Mouse (Mus musculus): Measurements from ENCODE around the gene Muc20. TPM values are rescaled to one million over a fixed set of nuclear protein-coding genes. Genes with fewer than 3 reads are reported as not detected.

Gene Muc20
- polyA plus RNA-seq, 1 experiment, result not detected

GRCm38 (mm10) chr16:32764550-32764949 is 32.7 kb downstream of the Muc20 start:
- WGBS, result 88% methylated on average over 2 of the region's 2 CpGs
- Histone ChIP-seq H3K4me1 (ENCODE audit: control insufficient read depth, insufficient read depth, low read length) (no peaks in the 10 kb centered on the region), H3K4me3 (replicated peaks; ENCODE audit: insufficient read depth, low read depth, low read length) (no peak overlapping the region), H3K27ac (ENCODE audit: insufficient read depth, low read length) (no peak overlapping the region), H3K27me3 (ENCODE audit: control insufficient read depth, insufficient read depth, low read length) (no peaks in the 10 kb centered on the region)
- no peak for TF ChIP-seq POLR2A (IDR thresholded peaks at IDR 0.05; ENCODE audit: borderline replicate concordance, insufficient read depth, low read length)
- no peak for TF ChIP-seq CTCF (IDR thresholded peaks at IDR 0.05; ENCODE audit: borderline replicate concordance, insufficient read depth, low read depth, low read length)
- no peak for DNase-seq

GRCm38 (mm10) chr16:32750242-32751127 is 46.8 kb downstream of the Muc20 start:
- H3K4me3 ChIP-seq (replicated peaks; ENCODE audit: insufficient read depth, low read depth, low read length), result no peak overlapping the region
- H3K27me3 ChIP-seq (ENCODE audit: control insufficient read depth, insufficient read depth, low read length), result no peaks in the 10 kb centered on the region
- 86% methylated on average over 5 of the region's 5 CpGs for WGBS
- no peaks in the 10 kb centered on the region for H3K4me1 ChIP-seq (ENCODE audit: control insufficient read depth, insufficient read depth, low read length)
- TF ChIP-seq CTCF (IDR thresholded peaks at IDR 0.05; ENCODE audit: borderline replicate concordance, insufficient read depth, low read depth, low read length), result no peak
- no peak for TF ChIP-seq POLR2A (IDR thresholded peaks at IDR 0.05; ENCODE audit: borderline replicate concordance, insufficient read depth, low read length)
- no peak overlapping the region for H3K27ac ChIP-seq (ENCODE audit: insufficient read depth, low read length)
- DNase-seq, result no peak

GRCm38 (mm10) chr16:32745852-32746251 is 51.4 kb downstream of the Muc20 start:
- no peaks in the 10 kb centered on the region for H3K4me1 ChIP-seq (ENCODE audit: control insufficient read depth, insufficient read depth, low read length)
- H3K4me3 ChIP-seq (replicated peaks; ENCODE audit: insufficient read depth, low read depth, low read length), result no peak overlapping the region
- WGBS, result 80% methylated on average over 6 of the region's 6 CpGs
- no peak overlapping the region for H3K27ac ChIP-seq (ENCODE audit: insufficient read depth, low read length)
- no peaks in the 10 kb centered on the region for H3K27me3 ChIP-seq (ENCODE audit: control insufficient read depth, insufficient read depth, low read length)
- no peak for DNase-seq
- TF ChIP-seq CTCF (IDR thresholded peaks at IDR 0.05; ENCODE audit: borderline replicate concordance, insufficient read depth, low read depth, low read length) (no peak), POLR2A (IDR thresholded peaks at IDR 0.05; ENCODE audit: borderline replicate concordance, insufficient read depth, low read length) (no peak)

GRCm38 (mm10) chr16:32742712-32743111 is 54.5 kb downstream of the Muc20 start:
- no peak for DNase-seq
- TF ChIP-seq POLR2A (IDR thresholded peaks at IDR 0.05; ENCODE audit: borderline replicate concordance, insufficient read depth, low read length), result no peak
- no peak for TF ChIP-seq CTCF (IDR thresholded peaks at IDR 0.05; ENCODE audit: borderline replicate concordance, insufficient read depth, low read depth, low read length)
- WGBS, result 87% methylated on average over 2 of the region's 2 CpGs
- Histone ChIP-seq H3K4me3 (replicated peaks; ENCODE audit: insufficient read depth, low read depth, low read length) (no peak overlapping the region), H3K27ac (ENCODE audit: insufficient read depth, low read length) (no peak overlapping the region), H3K4me1 (ENCODE audit: control insufficient read depth, insufficient read depth, low read length) (no peaks in the 10 kb centered on the region), H3K27me3 (ENCODE audit: control insufficient read depth, insufficient read depth, low read length) (no peaks in the 10 kb centered on the region)

GRCm38 (mm10) chr16:32741366-32741765 is 55.9 kb downstream of the Muc20 start:
- DNase-seq, result no peak
- Histone ChIP-seq H3K27me3 (ENCODE audit: control insufficient read depth, insufficient read depth, low read length) (no peaks in the 10 kb centered on the region), H3K27ac (ENCODE audit: insufficient read depth, low read length) (no peak overlapping the region), H3K4me3 (replicated peaks; ENCODE audit: insufficient read depth, low read depth, low read length) (no peak overlapping the region), H3K4me1 (ENCODE audit: control insufficient read depth, insufficient read depth, low read length) (no peaks in the 10 kb centered on the region)
- 78% methylated on average over 9 of the region's 9 CpGs for WGBS
- TF ChIP-seq CTCF (IDR thresholded peaks at IDR 0.05; ENCODE audit: borderline replicate concordance, insufficient read depth, low read depth, low read length), result no peak
- TF ChIP-seq POLR2A (IDR thresholded peaks at IDR 0.05; ENCODE audit: borderline replicate concordance, insufficient read depth, low read length), result no peak

GRCm38 (mm10) chr16:32740003-32740663 is 57.1 kb downstream of the Muc20 start:
- H3K27me3 ChIP-seq (ENCODE audit: control insufficient read depth, insufficient read depth, low read length), result no peaks in the 10 kb centered on the region
- DNase-seq, result no peak
- 71% methylated on average over 8 of the region's 8 CpGs for WGBS

GRCm38 (mm10) chr16:32736022-32736421 is 61.2 kb downstream of the Muc20 start:
- no peak for DNase-seq
- TF ChIP-seq POLR2A (IDR thresholded peaks at IDR 0.05; ENCODE audit: borderline replicate concordance, insufficient read depth, low read length) (no peak), CTCF (IDR thresholded peaks at IDR 0.05; ENCODE audit: borderline replicate concordance, insufficient read depth, low read depth, low read length) (no peak)
- 59% methylated on average over 3 of the region's 3 CpGs for WGBS
- H3K27ac ChIP-seq (ENCODE audit: insufficient read depth, low read length), result no peak overlapping the region
- no peak overlapping the region for H3K4me3 ChIP-seq (replicated peaks; ENCODE audit: insufficient read depth, low read depth, low read length)
- H3K27me3 ChIP-seq (ENCODE audit: control insufficient read depth, insufficient read depth, low read length), result no peaks in the 10 kb centered on the region; the same call in 1 of the 2 replicates
- no peaks in the 10 kb centered on the region for H3K4me1 ChIP-seq (ENCODE audit: control insufficient read depth, insufficient read depth, low read length)

More at GRCm38 (mm10) chr16:32740003-32740663, 57.1 kb downstream of the Muc20 start:
- H3K4me1 ChIP-seq (ENCODE audit: control insufficient read depth, insufficient read depth, low read length), result no peaks in the 10 kb centered on the region
- no peak overlapping the region for H3K4me3 ChIP-seq (replicated peaks; ENCODE audit: insufficient read depth, low read depth, low read length)
- H3K27ac ChIP-seq (ENCODE audit: insufficient read depth, low read length), result no peak overlapping the region
- TF ChIP-seq CTCF (IDR thresholded peaks at IDR 0.05; ENCODE audit: borderline replicate concordance, insufficient read depth, low read depth, low read length) (no peak), POLR2A (IDR thresholded peaks at IDR 0.05; ENCODE audit: borderline replicate concordance, insufficient read depth, low read length) (no peak)

Data from cerebellum, adult 2 months (tissue).